Comparison of ENCODE assay signal across 9 mouse cellular contexts in the genomic region with DNA sequence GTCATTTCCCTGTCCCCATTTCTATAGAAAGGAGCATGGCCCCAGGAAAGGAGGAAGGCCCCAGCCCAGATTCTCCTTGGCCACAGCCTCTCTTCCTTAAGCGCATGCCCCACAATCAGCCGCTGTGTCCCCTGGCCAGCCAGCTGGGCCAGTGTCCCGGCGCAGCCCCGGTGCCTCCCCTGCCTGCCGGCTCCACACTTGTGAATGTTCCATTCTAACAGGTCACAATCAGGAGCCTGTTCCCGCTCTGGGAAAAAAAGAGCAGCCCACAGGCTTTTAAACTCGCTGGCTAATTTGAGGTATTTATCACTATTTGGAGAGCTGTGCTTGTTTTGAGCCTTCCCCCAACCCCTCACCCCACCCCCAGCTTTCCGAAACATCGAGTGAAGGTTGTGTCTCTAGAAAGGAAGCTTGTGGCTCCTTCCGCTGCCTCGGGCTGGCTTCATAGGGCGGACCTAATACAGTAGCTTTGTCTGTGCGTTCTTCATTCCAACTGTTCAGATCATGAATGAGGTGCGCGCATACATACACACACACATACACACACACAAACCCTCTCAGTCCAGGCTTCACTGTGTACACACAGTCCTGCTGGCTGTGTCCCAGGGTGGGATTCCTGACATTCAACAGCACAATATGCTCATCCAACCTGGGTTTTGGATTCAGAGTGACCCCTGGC.
DNase-seq lines count a peak whose midpoint lies in the region; ATAC-seq lines count a peak whose summit lies in the region.
"Had no signal": no experiment of that assay in that cellular context is flagged by ENCODE, and none has a peak within 500 bp of the region (broad histone marks: within the 10 kb centered on the region; RNA-seq: fewer than 3 reads in every experiment).

No protein-coding gene starts in this region.

- WGBS in hindbrain, embryonic 10.5 days = 69% methylated on average over 16 of the region's 16 CpGs
- 70% methylated on average over 16 of the region's 16 CpGs for WGBS in hindbrain, embryonic 11.5 days
- 55% methylated on average over 16 of the region's 16 CpGs for WGBS in limb, embryonic 15.5 days

- H3K27me3 ChIP-seq in hindbrain, embryonic 10.5 days (ENCODE audit: insufficient read depth, poor library complexity, severe bottlenecking) = peaks cover 12% of the 10 kb centered on the region
- H3K27me3 ChIP-seq in hindbrain, embryonic 11.5 days (ENCODE audit: control insufficient read depth, insufficient read depth, low read length) = no peaks in the 10 kb centered on the region
- H3K27me3 ChIP-seq in limb, embryonic 15.5 days = 0 out of 2 replicates have a peak, but pooled peaks cover 3% of the 10 kb centered on the region
- H3K27me3 ChIP-seq: CH12.LX had no signal

- H3K4me3 ChIP-seq in hindbrain, embryonic 10.5 days = no peak overlapping the region
- no peak overlapping the region for H3K4me3 ChIP-seq in hindbrain, embryonic 11.5 days (ENCODE audit: low read depth, low read length)
- no peak overlapping the region for H3K4me3 ChIP-seq in limb, embryonic 15.5 days

- H3K36me3 ChIP-seq in hindbrain, embryonic 10.5 days = no peaks in the 10 kb centered on the region
- H3K36me3 ChIP-seq in hindbrain, embryonic 11.5 days (ENCODE audit: control insufficient read depth, insufficient read depth, low read length) = no peaks in the 10 kb centered on the region
- no peaks in the 10 kb centered on the region for H3K36me3 ChIP-seq in limb, embryonic 15.5 days

- peak overlapping the region; percentile 62 for H3K27ac ChIP-seq in hindbrain, embryonic 10.5 days
- no peak overlapping the region for H3K27ac ChIP-seq in hindbrain, embryonic 11.5 days (ENCODE audit: low read depth, low read length)
- H3K27ac ChIP-seq in limb, embryonic 15.5 days = peak overlapping the region; percentile 69

- H3K9me3 ChIP-seq in hindbrain, embryonic 10.5 days = no peaks in the 10 kb centered on the region
- no peaks in the 10 kb centered on the region for H3K9me3 ChIP-seq in hindbrain, embryonic 11.5 days (ENCODE audit: control insufficient read depth, low read length)
- H3K9me3 ChIP-seq in limb, embryonic 15.5 days = no peaks in the 10 kb centered on the region

- H3K4me2 ChIP-seq in hindbrain, embryonic 11.5 days (replicated peaks; ENCODE audit: low read depth, low read length) = no peak overlapping the region
- no peak overlapping the region for H3K4me2 ChIP-seq in limb, embryonic 15.5 days

- H3K9ac ChIP-seq in hindbrain, embryonic 11.5 days (ENCODE audit: low read depth, low read length) = no peak overlapping the region
- H3K9ac ChIP-seq in limb, embryonic 15.5 days = no peak overlapping the region

- H3K4me1 ChIP-seq in hindbrain, embryonic 10.5 days (replicated peaks) = peaks cover 40% of the 10 kb centered on the region
- no peaks in the 10 kb centered on the region for H3K4me1 ChIP-seq in hindbrain, embryonic 11.5 days (replicated peaks; ENCODE audit: control insufficient read depth, insufficient read depth, low read length)
- H3K4me1 ChIP-seq in limb, embryonic 15.5 days = peaks cover 37% of the 10 kb centered on the region

- no peak for DNase-seq in hindbrain, embryonic 10.5 days (ENCODE audit: low spot score)
- no peak for DNase-seq in hindbrain, embryonic 11.5 days (ENCODE audit: low spot score)
- DNase-seq in frontal cortex, postnatal 10 days (ENCODE audit: low spot score in 2 of 2) = peak; percentile 67 to 73
- no peak for DNase-seq in kidney, postnatal 4 days

- no peak for ATAC-seq in hindbrain, embryonic 11.5 days (ENCODE audit: low FRiP score)
- peak; percentile 49 for ATAC-seq in activated CD4-positive, CD25-positive, alpha-beta regulatory T cell, adult 4 months
- ATAC-seq in limb, embryonic 15.5 days (ENCODE audit: insufficient number of reproducible peaks, low FRiP score, low TSS enrichment, low read depth) = peak; percentile 46; the same call in 1 of the 2 replicates
- ATAC-seq in cerebellum, adult (ENCODE audit: insufficient number of reproducible peaks, low FRiP score, low TSS enrichment) = no peak
- no peak for ATAC-seq in inflammation-experienced regulatory T-cells, adult 6 months

Comparison
In these comparisons a context has a peak if more than half of its experiments do, and no peak if none do; other contexts are left out.
1. DNase-seq: peak in frontal cortex, postnatal 10 days (2 of 2); none in hindbrain, embryonic 10.5 days (single experiment), hindbrain, embryonic 11.5 days (single experiment) and kidney, postnatal 4 days (0 of 2).
2. ATAC-seq: peak in activated CD4-positive, CD25-positive, alpha-beta regulatory T cell, adult 4 months (single experiment) and limb, embryonic 15.5 days (single experiment); none in hindbrain, embryonic 11.5 days (single experiment), cerebellum, adult (single experiment) and inflammation-experienced regulatory T-cells, adult 6 months (single experiment).